Mouse (Mus musculus): ENCODE results near the gene Manba.
"Not testable (repeated sequence)": the region's sequence is repeated elsewhere in the genome, so short reads cannot be mapped to it uniquely, and the experiment has no call there.

Manba gene

GRCm38 (mm10) chr3:135485128-135485899 is at the start of gene Manba:
Gene Manba, plus strand, starts transcription at chr3:135485611.
- DNase-seq: peak; percentile 62

GRCm38 (mm10) chr3:135436901-135437616 is 48.4 kb upstream of the Manba start:
- DNase-seq: no peak

GRCm38 (mm10) chr3:135437758-135438495 is 47.5 kb upstream of the Manba start, which contains the start of gene Ube2d3:
Gene Ube2d3, plus strand, starts transcription at chr3:135438149.
- peak; percentile 98 for DNase-seq

DNA sequence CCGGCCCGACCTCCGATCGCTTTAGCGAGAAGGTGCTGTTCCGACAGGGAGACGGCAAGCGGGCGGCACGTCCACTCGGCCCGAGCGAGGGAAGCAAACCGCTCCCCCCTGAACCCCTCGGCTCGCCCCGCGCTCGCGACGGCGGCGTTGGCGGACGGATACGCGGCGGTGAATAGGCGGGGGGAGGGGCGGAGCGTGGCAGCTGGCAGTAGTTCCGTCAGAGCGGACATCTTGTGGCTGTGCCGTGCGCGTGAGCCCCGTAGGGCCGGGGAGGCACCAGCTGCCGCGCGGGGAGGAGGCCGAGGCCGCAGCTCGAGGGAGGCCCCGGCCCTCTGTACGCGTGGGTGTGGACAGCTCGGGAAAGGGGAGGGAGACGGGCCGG is 46.9 kb upstream of the Manba start:
- peak; percentile 98 for DNase-seq

GRCm38 (mm10) chr3:135438913-135439531 is 46.4 kb upstream of the Manba start:
- DNase-seq: peak; percentile 75

GRCm38 (mm10) chr3:135439651-135440050 is 45.8 kb upstream of the Manba start:
- no peak for DNase-seq

DNA sequence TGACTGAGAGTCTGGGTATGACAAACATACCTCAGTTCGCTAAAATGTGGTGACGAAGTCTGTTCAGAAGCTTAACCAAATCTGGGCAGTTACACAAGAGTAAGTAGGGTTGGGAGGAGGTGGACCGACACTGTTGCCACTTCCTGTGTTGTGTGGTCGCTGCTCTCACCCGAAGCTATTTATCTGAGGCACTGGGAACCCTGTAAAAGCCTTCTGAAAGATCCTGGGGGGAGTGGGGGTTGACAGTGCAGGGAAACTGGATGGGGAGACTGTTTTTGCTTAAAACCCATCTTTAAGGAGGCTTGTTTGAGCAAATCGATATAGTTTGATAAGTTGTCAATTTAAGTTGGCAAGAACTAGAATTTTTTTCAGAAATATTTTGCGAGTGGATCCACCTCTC is 45.2 kb upstream of the Manba start:
- DNase-seq: peak; percentile 21

- no peak for DNase-seq
These were observed 44.8 kb upstream of the Manba start for GRCm38 (mm10) chr3:135440621-135441020.

DNA sequence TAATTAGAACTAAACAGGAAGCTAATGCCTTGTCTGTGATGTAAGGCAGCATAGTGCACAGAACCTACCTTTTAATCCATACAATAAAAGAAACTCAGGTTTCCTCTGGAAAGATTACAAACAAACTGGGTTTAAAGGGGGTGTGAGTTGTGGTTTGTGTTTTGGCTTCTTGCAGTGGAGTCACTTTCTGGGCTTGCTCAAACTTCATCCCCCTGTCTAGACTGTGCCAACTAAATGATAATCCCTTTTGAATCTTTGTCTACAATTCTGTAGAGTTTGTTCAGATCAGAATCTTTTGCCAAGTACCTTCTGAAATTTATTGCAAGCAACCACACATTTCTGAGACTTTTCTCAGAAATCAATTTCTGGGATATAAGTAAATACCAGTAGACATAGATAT is 40.5 kb upstream of the Manba start:
- DNase-seq: no peak

DNA sequence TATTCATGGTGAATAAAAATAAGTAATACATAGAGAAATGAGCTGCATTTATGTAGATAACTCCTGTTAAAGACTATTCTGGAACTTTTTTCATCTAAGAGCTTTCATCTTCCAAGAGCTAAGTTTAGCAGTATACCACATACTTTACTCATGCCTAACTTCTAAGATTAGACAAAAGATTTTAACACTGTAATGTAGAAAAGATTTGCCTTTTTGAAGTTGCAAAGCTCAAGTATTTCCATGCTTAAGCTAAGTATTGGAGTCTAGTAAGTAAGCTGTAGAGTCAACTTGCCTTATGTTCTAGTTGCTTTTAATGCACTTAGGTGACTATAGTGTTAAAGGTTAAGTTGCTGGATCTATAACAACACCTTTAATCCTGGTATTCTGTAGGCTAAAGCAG is 26.4 kb upstream of the Manba start:
- no peak for DNase-seq

GRCm38 (mm10) chr3:135468402-135468801 is 17.0 kb upstream of the Manba start:
- DNase-seq: no peak

DNA sequence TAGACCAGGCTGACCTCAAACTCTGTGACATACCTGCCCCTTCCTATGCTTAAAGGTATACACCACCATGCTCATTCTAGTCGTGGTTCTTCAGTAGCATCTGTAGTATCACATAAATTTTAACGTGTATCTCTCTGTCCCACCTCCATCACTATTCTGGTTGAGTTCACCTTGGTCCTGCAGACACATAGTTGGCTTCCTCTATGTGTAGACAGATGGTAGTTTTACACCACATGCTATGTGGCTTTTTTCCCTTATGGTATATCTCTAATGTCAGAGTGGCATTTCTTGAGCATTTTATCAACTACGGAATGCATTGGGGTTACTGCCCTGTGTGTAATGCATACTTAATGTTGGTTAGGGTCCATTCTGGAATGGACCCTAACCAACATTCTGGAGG is 16.3 kb upstream of the Manba start:
- DNase-seq: no peak

DNA sequence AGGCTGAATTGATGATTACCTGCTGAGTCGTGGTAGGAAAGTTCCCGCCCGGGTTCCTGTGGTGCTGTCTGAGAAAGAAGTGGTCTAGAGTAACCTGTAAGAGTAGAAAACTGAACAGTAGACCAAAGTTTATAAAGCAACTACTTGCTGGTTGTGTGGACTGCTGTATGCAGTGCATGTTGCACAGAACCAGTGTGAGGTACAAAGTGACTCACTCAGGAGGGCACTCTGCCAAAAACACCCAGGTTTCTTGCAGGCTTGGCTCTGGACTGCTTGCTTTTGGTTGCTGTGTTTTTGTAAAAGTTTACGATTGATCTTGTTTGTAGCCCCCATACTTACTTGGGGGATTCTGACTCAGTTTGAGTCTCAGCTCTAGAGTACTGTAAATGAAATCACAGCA is 15.4 kb upstream of the Manba start:
- peak; percentile 64 for DNase-seq

- DNase-seq: no peak
These were observed 14.6 kb upstream of the Manba start for GRCm38 (mm10) chr3:135470823-135471222.

GRCm38 (mm10) chr3:135475025-135475424 is 10.4 kb upstream of the Manba start:
- DNase-seq: no peak

GRCm38 (mm10) chr3:135476286-135476685 is 9.1 kb upstream of the Manba start:
- no peak for DNase-seq

DNA sequence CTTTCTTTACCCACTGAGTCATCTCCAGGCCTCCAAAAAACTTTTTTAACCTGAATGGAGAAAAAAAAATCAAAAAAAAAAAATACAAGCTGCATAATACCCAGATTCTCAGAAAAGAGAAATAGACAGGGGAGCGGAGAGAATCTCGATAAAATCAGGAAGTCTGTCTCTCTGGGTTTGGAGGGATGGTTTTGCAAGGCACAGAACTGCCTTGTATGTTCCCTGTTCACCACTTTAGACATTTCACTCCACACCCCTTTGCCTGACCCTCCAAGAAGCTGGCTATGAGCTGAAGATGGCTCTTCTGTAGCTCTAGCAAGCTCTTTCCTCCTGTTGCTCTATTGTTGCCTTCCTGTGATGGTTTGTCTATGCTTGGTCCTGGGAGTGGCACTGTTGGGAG is 8.4 kb upstream of the Manba start:
- no peak for DNase-seq

DNA sequence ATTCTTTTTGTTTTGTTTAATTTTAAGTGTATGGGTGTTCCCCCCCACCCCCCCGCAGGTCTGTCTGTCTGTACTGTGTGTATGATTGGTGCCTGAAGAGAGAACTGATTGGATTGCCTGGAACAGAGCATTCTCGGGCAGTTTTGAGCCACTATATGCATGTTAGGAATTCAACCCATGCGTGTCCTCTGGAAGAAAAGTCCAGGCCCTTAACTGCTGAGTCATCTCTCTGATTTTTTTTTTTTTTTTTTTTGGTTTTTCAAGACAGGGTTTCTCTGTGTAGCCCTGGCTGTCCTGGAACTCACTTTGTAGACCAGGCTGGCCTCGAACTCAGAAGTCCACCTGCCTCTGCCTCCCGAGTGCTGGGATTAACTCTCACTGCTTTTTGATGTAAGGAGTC is 6.3 kb upstream of the Manba start:
- not testable (repeated sequence) for DNase-seq

GRCm38 (mm10) chr3:135480767-135481166 is 4.6 kb upstream of the Manba start:
- no peak for DNase-seq

DNA sequence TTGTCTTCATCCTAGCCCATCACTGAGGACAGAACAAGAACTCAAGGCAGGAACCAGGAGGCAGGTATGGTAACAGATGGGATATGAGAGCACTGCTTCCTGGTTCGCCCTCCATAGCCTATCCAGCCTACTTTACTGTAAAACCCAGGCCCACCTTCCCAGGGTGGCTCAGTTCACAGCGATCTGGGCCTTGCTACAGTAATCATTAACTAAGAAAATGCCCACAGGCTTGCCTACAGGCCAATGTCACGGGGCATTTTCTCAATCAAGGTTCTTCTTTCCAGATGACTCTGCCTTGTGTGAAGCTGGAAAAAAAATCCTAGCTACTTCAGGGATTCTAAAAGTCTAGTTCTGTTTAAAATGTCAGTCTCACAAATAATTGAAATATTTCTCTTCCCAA is 3.8 kb upstream of the Manba start:
- DNase-seq: no peak

- not testable (repeated sequence) for DNase-seq
These were observed 761 bp upstream of the Manba start for GRCm38 (mm10) chr3:135484650-135485049.

GRCm38 (mm10) chr3:135485900-135486241 is 460 bp downstream of the Manba start:
- no peak for DNase-seq

DNA sequence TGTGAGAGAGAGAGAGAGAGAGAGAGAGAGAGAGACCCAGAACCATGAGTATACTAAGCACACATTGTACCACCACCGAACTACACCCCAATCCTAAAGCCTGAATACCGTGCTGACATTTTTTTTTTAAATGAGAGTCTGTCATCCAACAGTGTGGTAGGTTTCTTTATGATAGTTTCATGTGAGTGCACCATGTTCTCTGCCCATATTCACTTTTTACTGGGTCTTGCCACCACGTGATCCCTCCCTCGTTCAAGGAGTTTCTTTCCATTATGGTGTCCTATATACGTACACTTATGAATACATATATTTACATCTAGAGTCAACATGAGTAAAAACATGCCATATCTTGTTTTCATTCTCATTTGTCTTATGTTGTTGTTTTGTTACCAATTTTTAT is 940 bp downstream of the Manba start:
- DNase-seq: no peak

Measured in right cerebral cortex, postnatal 14 days (tissue).